Mouse (Mus musculus): ENCODE data around the gene Satb2. TPM values are rescaled to one million over a fixed set of nuclear protein-coding genes. Genes with fewer than 3 reads are reported as not detected.

Satb2 gene
- polyA plus RNA-seq (2015; fragmentation: Nextera tagmentation; extraction: Ambion mirVana), result 0.04 TPM in 2 replicates

DNA sequence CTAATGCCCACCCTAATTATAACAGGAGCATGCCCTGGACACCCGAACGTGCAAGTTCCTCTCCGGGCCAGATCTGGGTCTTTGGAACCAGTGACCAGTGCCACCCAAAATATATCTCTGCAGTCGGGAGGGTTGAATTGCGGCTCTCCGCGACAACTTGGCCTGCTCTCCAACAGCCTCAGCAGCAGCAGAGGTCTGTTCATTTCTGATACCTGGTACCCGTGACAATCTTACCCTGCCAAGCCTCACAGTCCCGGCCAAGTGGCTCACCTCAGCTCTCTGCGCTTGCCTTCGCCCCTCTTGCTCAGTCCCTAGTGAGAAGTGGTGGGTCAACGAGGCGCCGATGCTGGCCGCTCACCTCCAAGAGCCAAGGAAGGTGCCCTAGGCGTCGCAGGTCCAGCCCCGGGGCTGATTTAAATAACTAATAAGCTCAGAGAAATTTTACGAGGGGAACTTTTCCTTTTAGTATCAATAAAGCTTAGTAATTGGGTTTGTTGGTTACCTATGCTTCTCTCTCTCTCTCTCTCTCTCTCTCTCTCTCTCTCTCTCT is at the start of gene Satb2:
Satb2 (minus strand) TSS at position 500 of the 550 bp plus-strand sequence.
- Histone ChIP-seq H3K4me1 (ENCODE audit: control insufficient read depth, low read depth, low read length) (no peaks in the 10 kb centered on the region), H3K27ac (ENCODE audit: low read length) (no peak within 1 kb of the TSS), H3K9me3 (replicated peaks; ENCODE audit: control insufficient read depth, low read length) (no peaks in the 10 kb centered on the region), H3K9ac (ENCODE audit: low read depth, low read length) (no peak within 1 kb of the TSS), H3K36me3 (ENCODE audit: control insufficient read depth, insufficient read depth) (no peaks in the 10 kb centered on the region), H3K4me3 (ENCODE audit: low read depth, low read length) (no peak within 1 kb of the TSS), H3K27me3 (ENCODE audit: control insufficient read depth, insufficient read depth, low read depth, low read length) (peaks cover 86% of the 10 kb centered on the region), H3K4me2 (ENCODE audit: low read depth, low read length) (no peak within 1 kb of the TSS)
- ATAC-seq (ENCODE audit: low read depth), result no peak
- WGBS (ENCODE audit: insufficient replicate concordance), result 3% methylated on average over 19 of the region's 19 CpGs

GRCm38 (mm10) chr1:57018941-57019340 is 40.5 kb upstream of the Satb2 start:
- Histone ChIP-seq H3K4me1 (ENCODE audit: control insufficient read depth, low read depth, low read length) (no peaks in the 10 kb centered on the region), H3K4me2 (ENCODE audit: low read depth, low read length) (no peak overlapping the region), H3K27ac (ENCODE audit: low read length) (no peak overlapping the region), H3K36me3 (ENCODE audit: control insufficient read depth, insufficient read depth) (no peaks in the 10 kb centered on the region), H3K9ac (ENCODE audit: low read depth, low read length) (no peak overlapping the region), H3K27me3 (ENCODE audit: control insufficient read depth, insufficient read depth, low read depth, low read length) (no peaks in the 10 kb centered on the region), H3K9me3 (replicated peaks; ENCODE audit: control insufficient read depth, low read length) (no peaks in the 10 kb centered on the region), H3K4me3 (ENCODE audit: low read depth, low read length) (no peak overlapping the region)
- no peak for ATAC-seq (ENCODE audit: low read depth)

DNA sequence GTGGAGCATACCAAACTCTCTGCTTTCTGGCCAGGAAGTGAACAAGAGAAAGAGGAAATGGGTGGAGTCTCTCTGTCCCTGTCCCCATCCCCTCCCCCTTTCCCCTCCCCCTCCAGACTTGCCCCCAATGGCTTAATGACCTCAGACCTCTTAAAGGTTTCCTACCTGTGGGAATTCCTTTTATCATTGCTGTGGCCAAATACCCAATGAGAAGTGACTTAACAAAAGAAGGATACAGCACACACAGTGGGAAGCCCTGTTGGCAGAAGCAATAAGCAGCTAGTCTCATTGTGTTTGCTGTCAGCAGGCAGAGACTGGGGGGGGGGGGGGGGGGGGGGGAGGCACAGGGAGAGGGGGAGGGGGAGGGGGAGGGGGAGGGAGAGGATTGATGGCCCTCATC is 35.4 kb upstream of the Satb2 start:
- H3K9me3 ChIP-seq (replicated peaks; ENCODE audit: control insufficient read depth, low read length), result no peaks in the 10 kb centered on the region
- H3K4me1 ChIP-seq (ENCODE audit: control insufficient read depth, low read depth, low read length), result no peaks in the 10 kb centered on the region
- no peaks in the 10 kb centered on the region for H3K27me3 ChIP-seq (ENCODE audit: control insufficient read depth, insufficient read depth, low read depth, low read length)
- H3K27ac ChIP-seq (ENCODE audit: low read length), result no peak overlapping the region
- H3K4me2 ChIP-seq (ENCODE audit: low read depth, low read length), result no peak overlapping the region
- no peaks in the 10 kb centered on the region for H3K36me3 ChIP-seq (ENCODE audit: control insufficient read depth, insufficient read depth)
- H3K9ac ChIP-seq (ENCODE audit: low read depth, low read length), result no peak overlapping the region
- no peak overlapping the region for H3K4me3 ChIP-seq (ENCODE audit: low read depth, low read length)
- ATAC-seq (ENCODE audit: low read depth), result no peak

GRCm38 (mm10) chr1:57009171-57009570 is 30.7 kb upstream of the Satb2 start:
- H3K27me3 ChIP-seq (ENCODE audit: control insufficient read depth, insufficient read depth, low read depth, low read length), result no peaks in the 10 kb centered on the region
- H3K9me3 ChIP-seq (replicated peaks; ENCODE audit: control insufficient read depth, low read length), result no peaks in the 10 kb centered on the region
- H3K27ac ChIP-seq (ENCODE audit: low read length), result no peak overlapping the region
- ATAC-seq (ENCODE audit: low read depth), result no peak
- no peak overlapping the region for H3K4me3 ChIP-seq (ENCODE audit: low read depth, low read length)
- no peaks in the 10 kb centered on the region for H3K4me1 ChIP-seq (ENCODE audit: control insufficient read depth, low read depth, low read length)
- no peak overlapping the region for H3K4me2 ChIP-seq (ENCODE audit: low read depth, low read length)
- 63% methylated on average over 4 of the region's 4 CpGs for WGBS (ENCODE audit: insufficient replicate concordance)
- H3K9ac ChIP-seq (ENCODE audit: low read depth, low read length), result no peak overlapping the region
- no peaks in the 10 kb centered on the region for H3K36me3 ChIP-seq (ENCODE audit: control insufficient read depth, insufficient read depth)

DNA sequence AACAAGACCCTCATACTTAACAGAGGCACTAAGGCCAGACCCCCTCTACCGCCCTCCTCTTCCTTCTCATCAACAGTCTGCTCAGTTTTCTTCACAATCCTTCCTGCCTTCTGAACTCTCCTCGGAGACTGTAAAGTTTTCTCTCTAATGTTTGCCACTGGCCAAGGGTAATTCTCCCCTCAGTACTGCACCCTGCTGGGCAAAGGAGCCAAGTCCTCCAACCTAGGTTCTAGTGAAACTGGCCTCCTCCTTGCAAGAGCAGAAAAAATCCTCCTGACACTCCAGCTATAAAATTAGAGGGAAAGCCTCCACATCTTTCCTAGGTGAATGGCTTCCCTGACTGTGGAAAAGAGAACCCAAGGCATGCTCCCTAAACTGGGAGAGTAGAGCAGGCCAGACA is 16.6 kb upstream of the Satb2 start:
- Histone ChIP-seq H3K36me3 (ENCODE audit: control insufficient read depth, insufficient read depth) (no peaks in the 10 kb centered on the region), H3K4me1 (ENCODE audit: control insufficient read depth, low read depth, low read length) (no peaks in the 10 kb centered on the region), H3K27ac (ENCODE audit: low read length) (no peak overlapping the region), H3K9me3 (replicated peaks; ENCODE audit: control insufficient read depth, low read length) (no peaks in the 10 kb centered on the region), H3K4me3 (ENCODE audit: low read depth, low read length) (no peak overlapping the region), H3K4me2 (ENCODE audit: low read depth, low read length) (no peak overlapping the region), H3K9ac (ENCODE audit: low read depth, low read length) (no peak overlapping the region), H3K27me3 (ENCODE audit: control insufficient read depth, insufficient read depth, low read depth, low read length) (no peaks in the 10 kb centered on the region)
- no peak for ATAC-seq (ENCODE audit: low read depth)
- 38% methylated on average over 2 of the region's 2 CpGs for WGBS (ENCODE audit: insufficient replicate concordance)

GRCm38 (mm10) chr1:56992310-56992709 is 13.9 kb upstream of the Satb2 start:
- ATAC-seq (ENCODE audit: low read depth), result no peak
- Histone ChIP-seq H3K36me3 (ENCODE audit: control insufficient read depth, insufficient read depth) (no peaks in the 10 kb centered on the region), H3K4me3 (ENCODE audit: low read depth, low read length) (no peak overlapping the region), H3K9me3 (replicated peaks; ENCODE audit: control insufficient read depth, low read length) (no peaks in the 10 kb centered on the region), H3K4me1 (ENCODE audit: control insufficient read depth, low read depth, low read length) (no peaks in the 10 kb centered on the region), H3K9ac (ENCODE audit: low read depth, low read length) (no peak overlapping the region), H3K4me2 (ENCODE audit: low read depth, low read length) (no peak overlapping the region), H3K27ac (ENCODE audit: low read length) (no peak overlapping the region), H3K27me3 (ENCODE audit: control insufficient read depth, insufficient read depth, low read depth, low read length) (no peaks in the 10 kb centered on the region)
- 12% methylated on average over 5 of the region's 5 CpGs for WGBS (ENCODE audit: insufficient replicate concordance)

DNA sequence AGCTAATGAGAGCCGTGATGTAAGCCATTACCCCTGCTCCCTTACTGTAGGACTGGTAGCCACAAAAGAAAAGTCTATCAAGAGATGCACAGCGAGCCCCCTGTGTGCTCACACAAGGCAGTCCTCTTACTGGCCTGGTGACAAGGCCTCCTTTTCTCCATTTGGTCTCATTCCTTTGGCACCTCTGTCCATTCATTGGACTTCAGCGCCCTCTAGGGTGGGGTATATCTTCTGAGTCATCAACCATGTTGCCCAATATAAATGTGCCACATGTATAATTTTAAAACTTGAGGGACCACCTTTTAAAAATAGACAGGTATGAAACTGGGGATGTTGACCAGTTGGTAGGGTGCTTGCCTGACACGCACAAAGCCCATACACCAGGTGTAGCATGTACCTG is 13.2 kb upstream of the Satb2 start:
- Histone ChIP-seq H3K4me3 (ENCODE audit: low read depth, low read length) (no peak overlapping the region), H3K36me3 (ENCODE audit: control insufficient read depth, insufficient read depth) (no peaks in the 10 kb centered on the region), H3K4me1 (ENCODE audit: control insufficient read depth, low read depth, low read length) (no peaks in the 10 kb centered on the region), H3K9me3 (replicated peaks; ENCODE audit: control insufficient read depth, low read length) (no peaks in the 10 kb centered on the region), H3K4me2 (ENCODE audit: low read depth, low read length) (no peak overlapping the region), H3K9ac (ENCODE audit: low read depth, low read length) (no peak overlapping the region), H3K27me3 (ENCODE audit: control insufficient read depth, insufficient read depth, low read depth, low read length) (no peaks in the 10 kb centered on the region), H3K27ac (ENCODE audit: low read length) (no peak overlapping the region)
- no peak for ATAC-seq (ENCODE audit: low read depth)
- 38% methylated on average over 4 of the region's 4 CpGs for WGBS (ENCODE audit: insufficient replicate concordance)

- H3K4me1 ChIP-seq (ENCODE audit: control insufficient read depth, low read depth, low read length), result no peaks in the 10 kb centered on the region
- ATAC-seq (ENCODE audit: low read depth), result no peak
- H3K9ac ChIP-seq (ENCODE audit: low read depth, low read length), result no peak overlapping the region
- H3K36me3 ChIP-seq (ENCODE audit: control insufficient read depth, insufficient read depth), result no peaks in the 10 kb centered on the region
- WGBS (ENCODE audit: insufficient replicate concordance), result 16% methylated on average over 14 of the region's 14 CpGs
- H3K27ac ChIP-seq (ENCODE audit: low read length), result no peak overlapping the region
- H3K4me2 ChIP-seq (ENCODE audit: low read depth, low read length), result no peak overlapping the region
- H3K27me3 ChIP-seq (ENCODE audit: control insufficient read depth, insufficient read depth, low read depth, low read length), result peaks cover 63% of the 10 kb centered on the region
- no peaks in the 10 kb centered on the region for H3K9me3 ChIP-seq (replicated peaks; ENCODE audit: control insufficient read depth, low read length)
- H3K4me3 ChIP-seq (ENCODE audit: low read depth, low read length), result no peak overlapping the region
Measured at GRCm38 (mm10) chr1:56984483-56984810, 6.0 kb upstream of the Satb2 start.

DNA sequence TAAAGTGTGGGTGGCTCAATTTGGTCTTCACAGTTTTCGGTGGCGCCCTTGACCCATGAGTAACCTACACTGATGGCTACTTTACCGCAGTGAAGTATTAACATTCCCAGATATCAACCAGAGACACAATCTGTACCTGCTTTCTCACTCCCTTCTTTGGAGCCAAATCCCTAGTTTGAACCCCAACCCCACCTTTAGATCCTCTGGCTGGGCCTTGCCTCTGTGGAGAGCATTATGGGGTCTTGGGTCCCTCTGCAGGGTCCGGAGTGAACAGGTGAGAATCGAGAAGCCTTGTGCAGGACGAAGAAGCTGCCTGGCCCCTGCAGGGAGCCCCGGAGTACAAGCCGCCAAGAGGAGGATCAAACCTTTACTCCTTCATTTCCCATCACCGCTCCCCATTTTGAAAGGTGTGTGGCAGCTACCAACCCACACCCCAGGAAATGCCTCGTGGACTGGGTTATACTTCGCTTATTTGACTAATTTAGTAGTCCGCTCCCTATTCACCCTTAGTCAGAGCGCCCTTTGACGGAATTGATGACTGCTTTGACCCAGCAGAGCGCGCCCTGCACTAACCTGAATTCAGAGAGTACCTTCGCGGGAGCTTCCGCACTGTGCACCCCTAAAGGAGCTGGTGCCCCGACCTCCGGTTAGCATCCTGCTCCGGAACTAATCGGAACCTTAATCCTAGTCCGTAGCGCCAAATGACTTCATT is 5.5 kb upstream of the Satb2 start:
- ATAC-seq (ENCODE audit: low read depth), result no peak

More for the DNA sequence above, 5.5 kb upstream of the Satb2 start:
- Histone ChIP-seq H3K36me3 (ENCODE audit: control insufficient read depth, insufficient read depth) (no peaks in the 10 kb centered on the region), H3K4me1 (ENCODE audit: control insufficient read depth, low read depth, low read length) (no peaks in the 10 kb centered on the region), H3K9ac (ENCODE audit: low read depth, low read length) (no peak overlapping the region), H3K27me3 (ENCODE audit: control insufficient read depth, insufficient read depth, low read depth, low read length) (peaks cover 64% of the 10 kb centered on the region), H3K9me3 (replicated peaks; ENCODE audit: control insufficient read depth, low read length) (no peaks in the 10 kb centered on the region), H3K4me2 (ENCODE audit: low read depth, low read length) (no peak overlapping the region), H3K4me3 (ENCODE audit: low read depth, low read length) (no peak overlapping the region), H3K27ac (ENCODE audit: low read length) (no peak overlapping the region)
- 7% methylated on average over 25 of the region's 25 CpGs for WGBS (ENCODE audit: insufficient replicate concordance)

Measured in liver, embryonic 16.5 days (tissue).